ENCODE assay signal across 25 mouse cellular contexts in the genomic region with DNA sequence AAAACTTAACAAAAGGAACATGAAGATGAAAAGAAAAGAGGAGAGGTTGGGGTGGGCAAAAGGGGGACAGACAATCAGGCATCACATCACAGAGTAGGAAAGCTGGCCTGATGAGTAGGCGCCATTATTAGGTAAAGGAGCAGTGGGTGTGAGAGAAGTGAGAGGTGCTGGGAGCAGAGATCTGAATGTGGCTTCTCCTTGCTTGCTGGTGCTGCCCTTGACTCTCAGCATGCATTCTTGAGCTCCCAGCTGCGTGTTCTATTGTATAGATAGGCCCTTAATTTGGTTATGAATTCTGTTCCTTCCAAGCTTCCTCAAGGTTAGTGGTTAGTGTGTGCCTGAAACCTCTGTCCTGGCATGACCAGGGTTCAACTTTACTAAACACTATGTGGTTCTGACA.
"Had no signal": no experiment of that assay in that cellular context is flagged by ENCODE, and none has a peak within 500 bp of the region (broad histone marks: within the 10 kb centered on the region; RNA-seq: fewer than 3 reads in every experiment).

No protein-coding gene starts in this region.

- H3K27ac ChIP-seq: gastrocnemius, adult 2 months; heart, adult 2 months; heart, embryonic 13.5 days; heart, embryonic 15.5 days; hindbrain, embryonic 10.5 days; hindbrain, embryonic 12.5 days; hindbrain, embryonic 14.5 days; intestine, embryonic 15.5 days; layer of hippocampus, adult 2 months; left cerebral cortex, adult 2 months; limb, embryonic 10.5 days; limb, embryonic 12.5 days; liver, embryonic 13.5 days; liver, embryonic 15.5 days had no signal

- H3K36me3 ChIP-seq: heart, embryonic 13.5 days; heart, embryonic 15.5 days; hindbrain, embryonic 10.5 days; hindbrain, embryonic 12.5 days; intestine, embryonic 15.5 days; limb, embryonic 10.5 days; limb, embryonic 12.5 days; liver, embryonic 13.5 days; liver, embryonic 15.5 days had no signal

- H3K4me1 ChIP-seq: heart, embryonic 13.5 days; heart, embryonic 15.5 days; hindbrain, embryonic 12.5 days; intestine, embryonic 15.5 days; limb, embryonic 10.5 days; limb, embryonic 12.5 days; liver, embryonic 13.5 days; liver, embryonic 15.5 days had no signal

- DNase-seq: gastrocnemius, adult 2 months; gastrocnemius, postnatal 10 days; gastrocnemius, postnatal 36 days; heart, adult 11 months; heart, adult 2 months; heart, postnatal 14 days; heart, postnatal 36 days; kidney, adult 18-20 months; kidney, adult 8-10 months; kidney, postnatal 10 days; kidney, postnatal 25 days; kidney, postnatal 4 days; liver; liver, embryonic 13.5 days had no signal

- H3K9ac ChIP-seq: heart, embryonic 13.5 days; heart, embryonic 15.5 days; hindbrain, embryonic 12.5 days; hindbrain, embryonic 14.5 days; intestine, embryonic 15.5 days; limb, embryonic 12.5 days; liver, embryonic 13.5 days; liver, embryonic 15.5 days had no signal

- H3K27me3 ChIP-seq: heart, embryonic 13.5 days; heart, embryonic 15.5 days; hindbrain, embryonic 12.5 days; intestine, embryonic 15.5 days; limb, embryonic 12.5 days; liver, embryonic 13.5 days; liver, embryonic 15.5 days had no signal

- H3K9me3 ChIP-seq: heart, embryonic 13.5 days; heart, embryonic 15.5 days; hindbrain, embryonic 10.5 days; hindbrain, embryonic 12.5 days; intestine, embryonic 15.5 days; limb, embryonic 10.5 days; limb, embryonic 12.5 days; liver, embryonic 13.5 days; liver, embryonic 15.5 days had no signal

- H3K4me3 ChIP-seq: gastrocnemius, adult 2 months; heart, adult 2 months; heart, embryonic 13.5 days; heart, embryonic 15.5 days; hindbrain, embryonic 10.5 days; hindbrain, embryonic 12.5 days; intestine, embryonic 15.5 days; layer of hippocampus, adult 2 months; left cerebral cortex, adult 2 months; limb, embryonic 10.5 days; limb, embryonic 12.5 days; liver, embryonic 13.5 days; liver, embryonic 15.5 days had no signal
